Mouse (Mus musculus): ENCODE data around the gene Cela1.

- TF ChIP-seq CTCF (IDR thresholded peaks at IDR 0.05; ENCODE audit: low read depth, low read length) (no peak), GATA2 (IDR thresholded peaks at IDR 0.05; ENCODE audit: borderline replicate concordance, low read depth, low read length) (no peak), TAL1 (conservative IDR thresholded peaks at IDR 0.05; ENCODE audit: low read depth, low read length) (no peak), POLR2AphosphoS5 (IDR thresholded peaks at IDR 0.05; ENCODE audit: insufficient replicate concordance, low read depth, low read length) (no peak), GATA1 (IDR thresholded peaks at IDR 0.05; ENCODE audit: borderline replicate concordance, low read length) (no peak)
Observed at GRCm38 (mm10) chr15:100681770-100682169, 6.0 kb downstream of the Cela1 start.
